Mouse (Mus musculus) heart, embryonic 13.5 days (tissue): ENCODE data around the gene Thap7. TPM values are rescaled to one million over a fixed set of nuclear protein-coding genes. Genes with fewer than 3 reads are reported as not detected.
"Not testable (repeated sequence)": the region's sequence is repeated elsewhere in the genome, so short reads cannot be mapped to it uniquely, and the experiment has no call there.

ENCODE experiments used
- ATAC-seq: fragments of 200-750 bp; cut with Nextera tagmentation; 2 replicates; pipeline ENCODE4 v1.8.0; 2017; ENCODE audit warnings: moderate TSS enrichment; ENCODE audit not compliant: insufficient number of reproducible peaks, low FRiP score, low TSS enrichment; ENCODE audit errors: extremely low read depth
- H3K27ac ChIP-seq: fragments of 300-500 bp; sonication (generic); replicated peaks from 2 replicates; pipeline ENCODE4 v1.5.1; 2015; ENCODE audit warnings: moderate library complexity, mild to moderate bottlenecking, inconsistent platforms
- H3K27me3 ChIP-seq: fragments of 300-500 bp; sonication (generic); replicated peaks from 2 replicates; pipeline ENCODE4 v1.6.1; 2015; ENCODE audit warnings: mild to moderate bottlenecking, inconsistent platforms
- H3K36me3 ChIP-seq: fragments of 300-500 bp; sonication (generic); 2 replicates; pipeline ENCODE4 v1.6.1; 2015; ENCODE audit warnings: mild to moderate bottlenecking, inconsistent platforms
- H3K4me1 ChIP-seq: fragments of 300-500 bp; sonication (generic); 2 replicates; pipeline ENCODE4 v1.6.1; 2015; ENCODE audit warnings: inconsistent platforms
- H3K4me2 ChIP-seq: fragments of 300-500 bp; sonication (generic); 2 replicates; pipeline ENCODE4 v1.6.1; 2015; ENCODE audit warnings: inconsistent platforms, mild to moderate bottlenecking, moderate library complexity
- H3K4me3 ChIP-seq: fragments of 300-500 bp; sonication (generic); 2 replicates; pipeline ENCODE4 v1.5.1; 2015; ENCODE audit warnings: moderate library complexity, mild to moderate bottlenecking, inconsistent platforms
- H3K9ac ChIP-seq: fragments of 300-500 bp; sonication (generic); 2 replicates; pipeline ENCODE4 v1.6.1; 2015; ENCODE audit warnings: inconsistent platforms, mild to moderate bottlenecking, moderate library complexity
- H3K9me3 ChIP-seq: fragments of 300-500 bp; sonication (generic); 2 replicates; pipeline ENCODE4 v1.6.1; 2016; ENCODE audit warnings: inconsistent platforms
- WGBS: fragments of 180-500 bp; shearing (Covaris S2); methylation state at CpG from one replicate; pipeline ENCODE4 v1.1.7; 2015; ENCODE audit warnings: mixed read lengths; 5-methylcytosine and 5-hydroxymethylcytosine counted together
- polyA plus RNA-seq: library from polyadenylated mRNA; unstranded; fragments of >200 nt; fragmentation: Nextera tagmentation; extraction: Ambion mirVana; gene quantifications from 2 replicates; pipeline ENCODE4 v1.2.1, GENCODE M21; 2015

The Thap7 gene
- polyA plus RNA-seq, 1 experiment from 2014 or later: 35.4 TPM

DNA sequence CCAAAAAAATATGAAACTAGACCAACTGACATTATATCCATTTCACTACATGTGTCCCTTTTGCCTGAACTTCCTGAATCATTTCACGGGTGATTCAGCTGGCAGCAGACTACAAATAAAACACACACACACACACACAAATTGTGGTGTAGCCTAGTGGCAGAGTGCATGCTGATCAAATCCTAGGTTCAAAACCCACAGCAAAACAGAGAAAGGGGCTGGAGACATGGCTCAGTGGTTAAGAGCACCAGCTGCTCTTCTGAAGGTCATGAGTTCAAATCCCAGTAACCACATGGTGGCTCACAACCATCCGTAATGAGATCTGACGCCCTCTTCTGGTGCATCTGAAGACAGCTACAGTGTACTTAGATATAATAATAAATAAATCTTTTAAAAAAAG, 22.9 kb downstream of the Thap7 start:
- 29% methylated on average over 3 of the region's 3 CpGs for WGBS
- Histone ChIP-seq H3K4me2 (peak overlapping the region; percentile 84), H3K36me3 (peaks cover 23% of the 10 kb centered on the region), H3K27me3 (peaks cover 38% of the 10 kb centered on the region), H3K9ac (peak overlapping the region; percentile 90), H3K27ac (peak overlapping the region; percentile 95), H3K4me3 (peak overlapping the region; percentile 76), H3K4me1 (peaks cover 17% of the 10 kb centered on the region)
- not testable (repeated sequence) for ATAC-seq, H3K9me3 ChIP-seq

DNA sequence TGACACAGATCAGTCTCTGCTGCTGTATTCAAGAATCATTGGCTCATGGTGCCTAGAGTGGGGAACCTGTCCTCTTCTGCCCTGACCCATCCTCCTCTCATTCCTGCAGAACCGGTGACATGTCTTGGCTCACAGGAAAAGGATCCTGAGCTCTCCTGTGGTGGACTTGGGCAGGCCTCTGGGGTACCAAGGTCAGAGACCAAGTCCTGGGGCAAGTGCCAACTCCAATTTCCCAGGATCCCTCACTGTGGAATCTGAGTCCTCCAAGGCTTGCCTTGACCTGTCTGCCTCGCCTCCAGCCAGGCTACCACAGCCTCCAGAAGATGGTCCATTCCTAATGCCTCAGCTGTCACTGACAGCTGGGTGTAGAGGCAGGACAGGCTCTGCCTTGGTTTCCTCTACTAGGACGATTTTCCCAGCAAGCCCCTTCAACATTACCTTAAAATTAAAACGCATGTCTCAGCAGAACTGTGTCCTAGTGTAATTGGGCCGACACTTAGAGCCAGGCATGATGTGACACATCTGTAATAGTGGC, 23.9 kb downstream of the Thap7 start:
- Histone ChIP-seq H3K4me1 (peaks cover 17% of the 10 kb centered on the region), H3K36me3 (peaks cover 14% of the 10 kb centered on the region), H3K4me2 (no peak overlapping the region), H3K27me3 (peaks cover 39% of the 10 kb centered on the region), H3K27ac (no peak overlapping the region), H3K4me3 (no peak overlapping the region), H3K9ac (no peak overlapping the region), H3K9me3 (no peaks in the 10 kb centered on the region)
- ATAC-seq: no peak
- 81% methylated on average over 5 of the region's 5 CpGs for WGBS

DNA sequence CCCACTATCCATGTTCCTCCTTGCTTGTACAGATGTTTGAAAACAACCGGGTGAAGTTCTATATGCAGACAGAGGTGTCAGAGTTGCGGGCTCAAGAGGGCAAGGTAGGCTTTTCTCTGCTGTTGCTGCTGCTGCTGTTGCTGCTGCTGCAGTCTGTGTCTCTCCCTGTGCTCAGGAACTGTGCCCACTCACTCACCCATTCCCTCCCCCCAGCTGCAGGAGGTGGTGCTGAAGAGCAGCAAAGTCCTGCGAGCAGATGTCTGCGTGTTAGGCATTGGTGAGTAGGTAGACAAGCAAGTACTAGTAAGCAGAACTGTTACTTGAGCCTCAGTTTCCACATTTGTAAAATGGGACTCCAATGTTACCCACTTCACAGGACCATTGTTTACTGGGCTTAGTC, 28.3 kb downstream of the Thap7 start:
- Histone ChIP-seq H3K27me3 (peaks cover 42% of the 10 kb centered on the region), H3K27ac (no peak overlapping the region), H3K36me3 (no peaks in the 10 kb centered on the region), H3K9me3 (no peaks in the 10 kb centered on the region), H3K4me2 (no peak overlapping the region), H3K4me1 (peaks cover under 1% of the 10 kb centered on the region; the same call in 1 of the 2 replicates), H3K4me3 (no peak overlapping the region), H3K9ac (no peak overlapping the region)
- WGBS: 68% methylated on average over 4 of the region's 4 CpGs
- no peak for ATAC-seq

DNA sequence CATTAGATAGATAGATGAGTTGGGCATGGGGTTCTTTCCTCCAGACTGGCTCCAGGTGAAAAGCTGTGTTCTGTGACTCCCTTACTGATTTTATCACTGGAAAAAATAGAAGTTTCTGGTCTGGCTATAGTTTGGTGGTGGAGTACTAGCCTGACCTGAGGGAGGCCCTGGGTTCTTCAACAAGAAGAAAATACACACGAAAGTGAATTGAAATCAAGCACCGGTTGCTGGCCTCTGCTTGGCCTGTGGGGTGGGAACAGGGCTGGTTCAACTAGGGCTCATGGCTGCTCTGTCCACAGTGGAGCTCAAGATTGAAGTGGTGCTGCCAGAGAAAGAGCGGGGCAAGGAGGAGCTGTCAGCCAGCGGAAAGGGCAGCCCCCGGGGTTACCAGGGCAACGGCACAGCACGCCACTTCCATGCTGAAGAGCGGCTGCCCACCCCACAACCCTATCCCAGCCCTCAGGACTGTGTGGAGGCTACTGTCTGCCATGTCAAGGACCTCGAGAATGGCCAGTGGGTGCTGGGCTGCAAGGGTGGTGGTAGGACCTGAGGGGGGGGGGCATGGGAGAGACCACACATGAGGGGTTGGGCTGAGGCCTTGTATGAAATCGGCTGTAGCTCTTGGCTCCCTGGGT, 31.6 kb downstream of the Thap7 start:
- no peaks in the 10 kb centered on the region for H3K9me3 ChIP-seq
- no peak; the same call in 1 of the 2 replicates for ATAC-seq
- no peak overlapping the region for H3K4me2 ChIP-seq
- no peak overlapping the region for H3K4me3 ChIP-seq
- no peak overlapping the region for H3K27ac ChIP-seq
- WGBS: 26% methylated on average over 10 of the region's 10 CpGs
- peaks cover 17% of the 10 kb centered on the region for H3K27me3 ChIP-seq
- no peaks in the 10 kb centered on the region for H3K36me3 ChIP-seq
- no peak overlapping the region for H3K9ac ChIP-seq
- peaks cover 15% of the 10 kb centered on the region for H3K4me1 ChIP-seq

DNA sequence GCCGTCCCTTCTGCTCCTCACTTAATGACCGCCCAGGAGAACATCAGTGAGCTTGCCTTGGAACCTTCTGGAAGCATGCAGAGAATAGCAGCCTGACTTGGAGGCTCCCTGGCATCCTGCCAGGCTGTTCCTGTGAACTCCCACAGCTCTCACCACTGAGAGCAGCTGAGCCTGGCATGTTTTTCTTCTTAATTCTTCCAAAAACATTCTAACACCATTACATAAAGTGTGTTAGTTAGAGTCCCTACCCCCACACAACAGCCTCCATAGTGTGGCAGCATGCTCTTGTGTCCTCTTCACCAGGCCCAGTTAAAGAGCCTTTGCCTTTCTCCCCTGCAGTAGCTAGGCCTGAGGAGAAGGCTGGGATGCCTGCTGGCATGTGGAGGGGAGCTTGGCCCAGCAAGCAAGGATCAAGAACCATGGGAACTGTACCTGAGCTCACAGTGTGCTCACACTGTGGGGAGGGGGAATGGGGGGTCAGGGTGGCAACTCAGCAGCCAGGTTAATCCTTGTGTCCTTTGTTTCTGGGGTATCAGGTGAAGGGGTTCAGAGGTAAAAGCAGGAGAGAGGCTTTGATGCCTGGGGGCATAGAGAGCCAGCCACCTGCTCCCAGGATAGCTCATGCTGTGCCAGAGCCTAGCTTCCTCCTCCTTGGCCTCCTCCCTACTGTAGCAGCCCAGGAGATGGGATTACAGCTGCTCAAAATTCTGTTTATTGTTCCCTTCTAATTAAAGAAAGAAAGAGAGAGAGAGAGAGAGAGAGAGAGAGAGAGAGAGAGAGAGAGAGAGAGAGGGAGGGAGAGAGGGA, 34.2 kb downstream of the Thap7 start:
- 47% methylated on average over 2 of the region's 2 CpGs for WGBS
- H3K4me3 ChIP-seq: no peak overlapping the region
- peak overlapping the region; percentile 41 for H3K9ac ChIP-seq
- no peaks in the 10 kb centered on the region for H3K9me3 ChIP-seq
- H3K27me3 ChIP-seq: peaks cover 14% of the 10 kb centered on the region
- H3K36me3 ChIP-seq: no peaks in the 10 kb centered on the region
- no peak overlapping the region for H3K4me2 ChIP-seq
- no peak for ATAC-seq
- peaks cover 15% of the 10 kb centered on the region for H3K4me1 ChIP-seq
- H3K27ac ChIP-seq: peak overlapping the region; percentile 34; the same call in 1 of the 2 replicates

DNA sequence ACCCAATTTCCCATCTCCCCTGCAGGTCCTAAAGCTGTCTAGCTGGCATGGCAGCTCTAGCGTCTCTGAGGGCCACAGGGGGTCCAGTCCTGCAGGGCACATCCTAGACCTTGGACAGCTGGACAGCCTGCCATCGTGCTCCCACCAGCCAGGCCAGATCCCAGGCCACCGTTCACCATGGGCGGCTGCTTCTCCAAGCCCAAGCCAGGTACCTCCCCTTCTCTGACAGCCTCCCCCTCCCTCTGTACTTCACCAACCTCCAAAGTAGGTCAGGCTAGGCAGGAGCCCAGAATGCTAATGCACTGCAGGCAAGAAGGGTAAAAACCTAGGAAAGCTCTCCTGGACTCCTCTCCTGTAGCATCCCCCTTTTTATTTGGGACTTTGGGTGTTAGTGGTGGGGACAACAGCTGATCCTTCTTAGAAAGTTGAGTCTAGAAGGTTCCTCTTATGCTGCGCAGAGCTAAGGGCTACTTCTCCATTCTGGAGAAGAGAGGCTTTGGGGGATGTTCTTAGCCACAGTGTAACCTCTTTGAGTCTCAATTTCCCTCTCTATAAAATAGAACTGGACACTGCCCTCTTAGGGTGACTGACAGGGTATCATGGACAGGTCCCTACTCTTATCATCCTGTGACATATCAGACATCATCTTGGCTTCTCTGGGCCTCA, 38.9 kb downstream of the Thap7 start:
- Histone ChIP-seq H3K27ac (no peak overlapping the region), H3K4me1 (peaks cover 29% of the 10 kb centered on the region), H3K9ac (no peak overlapping the region), H3K36me3 (peaks cover 8% of the 10 kb centered on the region), H3K4me2 (no peak overlapping the region), H3K27me3 (peaks cover 34% of the 10 kb centered on the region), H3K9me3 (no peaks in the 10 kb centered on the region), H3K4me3 (no peak overlapping the region)
- ATAC-seq: no peak
- 65% methylated on average over 5 of the region's 5 CpGs for WGBS

DNA sequence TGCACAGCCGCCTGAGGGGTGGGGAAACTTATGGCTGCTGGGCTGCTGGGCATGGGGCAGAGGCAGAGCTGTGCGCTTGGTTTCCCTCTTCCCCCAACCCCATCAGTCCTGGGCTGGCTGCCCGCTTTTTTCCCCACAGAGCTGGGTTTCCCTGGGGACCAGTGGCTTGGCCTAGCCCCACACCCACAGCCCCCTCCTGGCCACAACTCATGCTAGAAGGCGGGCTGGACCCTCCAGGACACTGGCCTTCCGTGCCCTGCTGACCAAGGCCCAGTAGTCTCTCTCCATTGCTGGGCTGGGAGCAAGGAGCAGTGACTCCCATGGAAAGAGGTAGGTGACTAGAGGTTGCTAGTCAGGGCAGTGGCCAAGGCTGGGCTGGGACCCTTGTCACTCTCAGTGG, 39.8 kb downstream of the Thap7 start:
- peaks cover 29% of the 10 kb centered on the region for H3K4me1 ChIP-seq
- H3K4me2 ChIP-seq: no peak overlapping the region
- peaks cover 34% of the 10 kb centered on the region for H3K27me3 ChIP-seq
- WGBS: 83% methylated on average over 5 of the region's 5 CpGs
- H3K36me3 ChIP-seq: peaks cover 15% of the 10 kb centered on the region
- H3K9ac ChIP-seq: no peak overlapping the region
- H3K27ac ChIP-seq: no peak overlapping the region
- H3K4me3 ChIP-seq: no peak overlapping the region
- H3K9me3 ChIP-seq: no peaks in the 10 kb centered on the region
- ATAC-seq: no peak

DNA sequence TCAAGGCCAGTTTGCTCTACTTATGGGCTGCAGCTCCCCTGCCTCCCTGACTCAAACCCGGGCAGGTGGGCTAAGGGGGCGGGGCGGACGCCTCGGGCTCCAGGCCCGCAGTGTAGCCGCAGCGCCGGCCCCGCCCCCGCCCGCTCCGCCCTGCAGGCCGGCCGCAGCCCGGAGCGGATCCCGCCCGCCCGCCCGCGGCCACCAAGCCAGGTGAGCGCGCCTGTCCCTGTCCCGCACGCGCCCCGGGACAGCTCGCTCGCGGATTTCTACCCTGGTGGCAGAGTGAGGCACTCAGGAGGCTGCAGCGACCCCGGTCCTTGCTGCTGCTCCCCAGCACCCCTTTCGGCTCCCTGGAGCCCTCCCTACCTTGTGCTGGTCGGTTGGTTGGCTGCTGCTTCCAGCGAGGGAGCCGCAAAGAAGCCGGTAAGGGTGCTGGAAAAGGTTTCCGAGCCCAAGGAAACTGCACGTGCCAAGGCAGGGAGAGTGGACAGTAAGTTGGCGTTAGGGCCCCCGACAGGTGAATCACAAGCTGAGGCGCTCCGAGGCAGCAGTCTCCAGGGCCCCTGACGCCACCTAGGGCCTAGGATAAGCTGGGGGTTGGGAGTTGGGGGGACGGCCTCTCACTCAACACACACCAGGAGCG, 41.3 kb downstream of the Thap7 start, which contains the start of gene Aifm3:
Gene Aifm3, plus strand, starts transcription at position 143 of the 643 bp plus-strand sequence.
- ATAC-seq: peak; percentile 26; the same call in 1 of the 2 replicates
- H3K27ac ChIP-seq: no peak within 1 kb of the TSS
- peaks cover 36% of the 10 kb centered on the region for H3K4me1 ChIP-seq
- peak within 1 kb of the TSS; percentile 63 for H3K4me3 ChIP-seq
- H3K36me3 ChIP-seq: peaks cover 29% of the 10 kb centered on the region
- H3K9me3 ChIP-seq: no peaks in the 10 kb centered on the region
- peaks cover 34% of the 10 kb centered on the region for H3K27me3 ChIP-seq
- peak within 1 kb of the TSS; percentile 83 for H3K9ac ChIP-seq
- H3K4me2 ChIP-seq: peak within 1 kb of the TSS; percentile 95
- 2% methylated on average over 40 of the region's 47 CpGs for WGBS

DNA sequence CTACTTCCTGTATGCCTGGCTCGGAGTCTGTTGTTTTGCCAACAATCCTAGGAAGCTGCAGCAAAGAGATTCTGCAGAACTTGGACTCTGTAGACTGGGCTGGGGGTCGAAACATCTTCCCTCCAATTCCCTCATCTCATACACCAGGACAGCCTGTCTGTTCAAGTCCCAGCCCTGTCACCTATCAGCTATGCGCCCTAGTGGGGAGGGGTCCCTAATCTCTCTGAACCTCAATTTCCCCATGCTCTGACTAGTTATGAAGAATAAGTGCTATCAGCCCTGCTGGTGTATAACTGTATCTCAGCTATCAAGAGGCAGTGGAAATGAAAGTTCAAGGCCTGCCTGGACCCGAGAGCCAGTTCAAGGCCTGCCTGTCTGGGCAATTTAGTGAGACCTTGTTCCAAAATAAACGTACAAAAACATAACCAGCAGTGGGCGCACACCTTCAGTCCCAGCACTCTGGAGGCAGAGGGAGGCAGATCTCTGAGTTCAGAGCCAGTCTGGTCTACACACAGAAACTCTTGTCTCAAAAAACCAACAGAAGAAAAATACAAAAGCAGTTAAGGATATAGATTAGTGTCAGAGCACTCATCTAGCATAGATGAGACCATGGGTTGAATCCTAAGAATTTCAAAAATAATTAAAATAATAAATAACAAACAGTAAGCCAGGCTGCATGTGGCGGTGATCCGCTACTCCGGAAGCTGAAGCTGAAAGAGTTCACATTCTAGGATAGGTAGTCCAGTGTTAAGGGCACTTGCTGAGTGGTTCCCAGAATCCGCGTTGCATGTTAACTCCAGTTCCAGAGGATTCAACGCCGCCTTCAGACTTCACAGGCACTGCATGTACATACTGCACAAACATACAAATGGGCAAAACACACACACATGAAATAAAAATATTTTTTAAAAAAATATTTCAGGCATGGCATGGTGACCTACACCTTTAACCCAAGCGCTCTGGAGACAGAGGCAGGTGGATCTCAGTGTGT, 42.2 kb downstream of the Thap7 start:
- peaks cover 38% of the 10 kb centered on the region for H3K36me3 ChIP-seq
- H3K9ac ChIP-seq: peak overlapping the region; percentile 83; the same call in 1 of the 2 replicates
- H3K9me3 ChIP-seq: no peaks in the 10 kb centered on the region
- peaks cover 44% of the 10 kb centered on the region for H3K4me1 ChIP-seq
- no peak for ATAC-seq
- H3K27ac ChIP-seq: no peak overlapping the region
- peak overlapping the region; percentile 95 for H3K4me2 ChIP-seq
- peaks cover 34% of the 10 kb centered on the region for H3K27me3 ChIP-seq
- 45% methylated on average over 14 of the region's 14 CpGs for WGBS
- peak overlapping the region; percentile 63 for H3K4me3 ChIP-seq

DNA sequence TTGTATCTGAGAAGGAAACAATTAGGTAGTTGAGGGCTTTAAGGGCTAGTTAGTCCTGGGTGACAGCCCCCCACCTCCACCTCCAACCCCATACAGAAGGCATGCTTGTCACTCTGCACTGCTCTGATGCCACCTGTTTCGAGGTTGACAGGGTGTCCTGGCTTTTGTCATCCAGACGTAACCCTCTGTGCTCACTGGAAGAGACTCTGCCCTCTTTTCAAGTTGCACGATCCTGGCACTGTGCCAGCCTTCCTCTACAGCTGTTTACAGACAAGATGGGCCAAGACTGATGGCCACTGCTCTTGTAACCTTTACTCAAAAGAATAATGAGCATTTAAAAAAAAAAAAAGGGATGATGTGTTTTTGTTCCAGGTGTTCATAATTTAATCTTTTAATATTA, 44.4 kb downstream of the Thap7 start:
- WGBS: 10% methylated on average over 3 of the region's 3 CpGs
- Histone ChIP-seq H3K27ac (peak overlapping the region; percentile 53), H3K4me3 (no peak overlapping the region), H3K27me3 (peaks cover 22% of the 10 kb centered on the region), H3K4me1 (peaks cover 44% of the 10 kb centered on the region), H3K4me2 (no peak overlapping the region), H3K36me3 (peaks cover 56% of the 10 kb centered on the region), H3K9me3 (no peaks in the 10 kb centered on the region), H3K9ac (no peak overlapping the region)
- ATAC-seq: peak; percentile 42; the same call in 1 of the 2 replicates
